Mouse (Mus musculus) frontal cortex, postnatal 25 days (tissue): ENCODE data around the gene Gria2.

Source experiments
- DNase-seq, 2 experiments: peaks; one replicate each; pipeline ENCODE4 v3.0.0; 2022; ENCODE audit warnings: low spot score in 2 of 2

The Gria2 gene

GRCm38 (mm10) chr3:80802596-80803081 lies at the start of gene Gria2:
Gene Gria2, minus strand, starts transcription at chr3:80802835.
- peak; percentile 74 to 82 for DNase-seq

- no peak for DNase-seq
Observed at GRCm38 (mm10) chr3:80850947-80851346, 48.3 kb upstream of the Gria2 start.

- DNase-seq = no peak
Observed at GRCm38 (mm10) chr3:80845634-80846033, 43.0 kb upstream of the Gria2 start.

GRCm38 (mm10) chr3:80839845-80840244 lies 37.2 kb upstream of the Gria2 start:
- DNase-seq = no peak

GRCm38 (mm10) chr3:80837583-80837982 lies 34.9 kb upstream of the Gria2 start:
- no peak for DNase-seq

- no peak for DNase-seq
Observed at GRCm38 (mm10) chr3:80823975-80824374, 21.3 kb upstream of the Gria2 start.

GRCm38 (mm10) chr3:80818619-80819018 lies 16.0 kb upstream of the Gria2 start:
- no peak for DNase-seq

GRCm38 (mm10) chr3:80813734-80814133 lies 11.1 kb upstream of the Gria2 start:
- no peak for DNase-seq

- no peak for DNase-seq
Observed at GRCm38 (mm10) chr3:80812237-80812636, 9.6 kb upstream of the Gria2 start.

GRCm38 (mm10) chr3:80805327-80805726 lies 2.7 kb upstream of the Gria2 start:
- DNase-seq = no peak

GRCm38 (mm10) chr3:80803811-80804210 lies 1.2 kb upstream of the Gria2 start:
- DNase-seq = no peak

GRCm38 (mm10) chr3:80803211-80803610 lies 576 bp upstream of the Gria2 start:
- DNase-seq = no peak

- DNase-seq = no peak
Observed at GRCm38 (mm10) chr3:80801827-80802310, 766 bp downstream of the Gria2 start.

- peak; percentile 60 to 66 for DNase-seq
Observed at GRCm38 (mm10) chr3:80800995-80801826, 1.4 kb downstream of the Gria2 start.

GRCm38 (mm10) chr3:80800299-80800994 lies 2.2 kb downstream of the Gria2 start:
- peak in 1 of 2 experiments; percentile 25 for DNase-seq

GRCm38 (mm10) chr3:80797935-80798334 lies 4.7 kb downstream of the Gria2 start:
- no peak for DNase-seq

- no peak for DNase-seq
Observed at GRCm38 (mm10) chr3:80796764-80797163, 5.9 kb downstream of the Gria2 start.

- no peak for DNase-seq
Observed at GRCm38 (mm10) chr3:80795284-80795683, 7.4 kb downstream of the Gria2 start.

- no peak for DNase-seq
Observed at GRCm38 (mm10) chr3:80787116-80787744, 15.4 kb downstream of the Gria2 start.

- no peak for DNase-seq
Observed at GRCm38 (mm10) chr3:80781144-80781530, 21.5 kb downstream of the Gria2 start.

GRCm38 (mm10) chr3:80780383-80781143 lies 22.1 kb downstream of the Gria2 start:
- no peak for DNase-seq
